Mouse (Mus musculus) heart, postnatal 25 days (tissue): Measurements from ENCODE around the gene Atxn2. TPM values are rescaled to one million over a fixed set of nuclear protein-coding genes. Genes with fewer than 3 reads are reported as not detected.

Experiments used
- DNase-seq: peaks from one replicate; pipeline ENCODE4 v3.0.0; 2022; ENCODE audit warnings: low spot score
- intact Hi-C: fragments of 180-260 bp; cut with DNase I; formaldehyde crosslinking; loops from one replicate; pipeline ENCODE4 v1.15.1; 2025
- total RNA-seq, 2 experiments: library from RNA; stranded (reverse); gene quantifications; 2 replicates each; pipeline ENCODE4 v1.2.3; 2021

Atxn2 gene
- total RNA-seq, 2 experiments from 2014 or later = 148 to 159 TPM

DNA sequence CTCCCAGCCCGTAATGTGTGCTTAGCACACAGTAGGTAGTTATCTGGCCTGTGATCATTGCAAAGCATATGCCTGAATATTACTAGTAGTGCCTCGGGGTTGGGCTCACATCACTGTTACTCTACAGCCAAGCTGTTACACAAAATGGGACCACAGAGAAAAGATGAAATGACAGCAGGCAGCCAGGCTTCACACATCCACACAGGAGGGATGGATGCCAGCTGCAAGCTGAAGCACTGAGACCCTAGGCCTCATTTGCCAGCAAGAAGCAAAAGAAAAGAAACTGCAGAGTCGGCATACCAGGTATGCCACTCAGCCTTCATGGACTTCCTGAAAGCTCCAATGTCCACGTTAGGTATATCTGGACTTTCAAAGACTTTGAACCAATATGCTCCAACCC lies 116.7 kb downstream of the Atxn2 start:
- DNase-seq = no peak
- intact Hi-C loops = no loop called here

DNA sequence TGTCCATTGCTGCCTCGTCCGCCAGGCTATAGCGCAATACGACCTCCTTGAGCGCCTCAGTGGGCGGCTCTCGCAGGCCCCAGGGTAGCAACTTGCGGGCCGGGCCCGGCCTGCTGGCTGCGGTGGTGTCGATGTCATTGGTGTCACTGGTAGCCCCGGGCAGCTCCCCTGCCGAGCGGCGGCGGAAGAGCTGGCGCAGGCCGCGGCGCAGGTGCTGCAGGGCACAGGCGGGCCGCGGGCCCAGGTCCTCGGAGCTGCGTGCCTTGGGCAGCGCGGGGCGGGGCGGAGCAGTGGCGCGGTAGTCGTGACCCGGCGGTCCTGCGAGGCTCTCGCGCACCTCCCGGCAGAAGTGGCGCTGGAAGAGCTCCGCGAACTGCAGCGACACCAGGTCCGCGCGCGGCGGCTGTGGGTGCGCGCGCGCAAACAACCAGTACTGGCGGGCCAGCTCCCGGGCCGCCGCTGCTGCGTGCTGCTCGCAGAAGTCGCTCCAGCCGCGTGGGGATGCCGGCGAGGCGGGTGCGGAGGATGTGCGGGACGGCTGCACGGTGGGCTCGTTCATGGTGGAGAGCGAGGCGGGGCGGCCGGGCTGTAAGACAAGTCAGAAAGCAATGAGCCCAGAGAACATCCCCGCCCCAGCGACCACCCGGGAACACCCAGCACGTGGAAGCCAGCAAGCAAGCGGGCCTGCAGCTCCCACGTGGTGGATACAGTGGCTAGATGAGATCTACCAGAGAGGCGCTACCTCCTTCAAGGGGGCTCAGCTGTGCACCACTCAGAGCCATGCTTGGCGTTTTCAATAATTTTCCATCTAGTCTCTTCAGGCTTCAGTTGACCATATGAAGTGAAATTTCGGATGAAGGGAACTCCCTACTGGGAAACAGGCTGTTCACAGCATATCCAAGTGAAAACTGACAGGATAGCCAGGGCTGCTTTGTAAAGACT lies 117.6 kb downstream of the Atxn2 start:
- intact Hi-C loops = no loop called here
- no peak for DNase-seq

DNA sequence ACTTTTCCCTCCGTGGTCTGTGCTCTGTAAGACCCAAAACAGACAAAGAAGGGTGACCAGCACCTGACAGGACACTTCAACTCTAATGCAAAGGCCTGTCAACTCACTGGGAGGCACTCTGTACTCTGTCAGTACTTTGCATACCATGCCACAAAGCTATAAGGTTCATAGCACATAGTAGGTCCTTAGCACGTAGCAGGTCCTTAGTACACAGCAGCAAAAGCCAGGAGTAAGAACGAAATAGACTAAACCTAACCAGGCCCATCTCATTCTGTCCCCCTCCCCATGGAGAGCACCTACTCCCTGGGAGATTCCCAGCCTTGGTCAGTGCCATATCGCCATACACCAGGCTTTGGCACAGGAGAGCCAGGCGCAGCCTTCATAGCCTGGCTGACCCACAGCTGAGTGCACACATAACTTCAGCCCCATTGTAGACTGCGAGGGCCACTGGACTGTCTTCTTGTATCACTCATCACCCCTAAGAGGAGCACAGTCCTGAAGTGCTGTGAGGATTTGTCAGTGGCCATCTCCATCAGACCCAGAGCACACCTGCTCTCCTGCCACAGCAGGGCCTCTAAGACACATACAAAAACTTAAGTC lies 120.0 kb downstream of the Atxn2 start:
- DNase-seq = no peak
- intact Hi-C loops = no loop called here

DNA sequence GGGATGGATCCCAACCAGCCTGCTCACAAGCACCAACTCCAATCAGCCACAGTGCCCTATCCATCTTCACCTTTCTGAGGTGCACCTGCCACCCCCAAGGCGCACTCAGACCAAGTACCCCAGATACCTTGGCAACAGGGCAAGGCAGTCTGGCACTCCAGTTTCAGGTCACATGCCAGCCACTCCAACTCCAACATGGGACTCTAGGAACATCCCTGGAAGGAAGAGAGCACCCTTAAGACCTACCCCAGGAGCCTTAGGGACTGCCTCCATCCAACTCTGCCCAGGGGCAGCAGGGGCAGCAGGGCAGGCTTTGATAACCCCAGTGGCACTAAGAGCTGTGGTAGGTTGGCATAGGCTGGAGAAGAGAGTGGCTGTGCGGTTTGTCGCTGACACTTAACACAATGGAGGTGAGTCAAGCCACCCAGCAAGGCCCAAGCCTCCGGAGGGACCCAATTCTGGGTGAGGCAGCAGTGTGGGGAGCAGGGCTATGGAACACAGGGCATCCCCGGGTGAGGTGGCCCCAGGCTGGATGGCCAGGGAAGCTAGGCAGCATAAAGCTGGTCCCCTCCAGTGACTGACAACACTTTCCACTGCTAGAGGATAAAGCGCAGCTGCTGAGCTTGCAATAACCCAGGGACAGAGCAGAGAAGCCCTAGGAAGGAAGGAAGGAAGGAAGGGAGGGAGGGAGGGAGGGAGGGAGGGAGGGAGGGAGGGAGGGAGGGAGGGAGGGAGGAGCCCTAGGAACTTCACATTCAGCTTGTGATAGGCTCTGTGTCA lies 121.4 kb downstream of the Atxn2 start:
- intact Hi-C loops = no loop called here
- no peak for DNase-seq

DNA sequence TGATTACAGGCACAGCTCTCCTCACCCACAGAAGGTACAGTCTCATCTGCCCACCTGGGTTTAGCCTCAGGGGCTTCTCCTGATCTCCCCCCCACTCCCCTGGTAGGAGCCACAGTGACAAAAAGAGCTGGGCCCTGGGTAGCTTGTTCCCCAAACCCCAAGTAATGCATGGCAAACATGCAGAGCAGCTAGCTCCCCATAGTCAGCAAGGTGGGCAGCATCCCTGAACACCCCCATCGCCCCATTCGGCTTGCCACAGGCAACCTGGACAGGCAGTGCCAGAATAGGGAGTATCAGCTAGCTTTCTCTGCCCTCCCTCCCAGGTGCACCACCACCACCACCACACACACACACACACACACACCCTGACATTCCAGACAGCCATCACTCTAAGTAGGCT lies 122.0 kb downstream of the Atxn2 start:
- DNase-seq = no peak
- intact Hi-C loops = no loop called here

DNA sequence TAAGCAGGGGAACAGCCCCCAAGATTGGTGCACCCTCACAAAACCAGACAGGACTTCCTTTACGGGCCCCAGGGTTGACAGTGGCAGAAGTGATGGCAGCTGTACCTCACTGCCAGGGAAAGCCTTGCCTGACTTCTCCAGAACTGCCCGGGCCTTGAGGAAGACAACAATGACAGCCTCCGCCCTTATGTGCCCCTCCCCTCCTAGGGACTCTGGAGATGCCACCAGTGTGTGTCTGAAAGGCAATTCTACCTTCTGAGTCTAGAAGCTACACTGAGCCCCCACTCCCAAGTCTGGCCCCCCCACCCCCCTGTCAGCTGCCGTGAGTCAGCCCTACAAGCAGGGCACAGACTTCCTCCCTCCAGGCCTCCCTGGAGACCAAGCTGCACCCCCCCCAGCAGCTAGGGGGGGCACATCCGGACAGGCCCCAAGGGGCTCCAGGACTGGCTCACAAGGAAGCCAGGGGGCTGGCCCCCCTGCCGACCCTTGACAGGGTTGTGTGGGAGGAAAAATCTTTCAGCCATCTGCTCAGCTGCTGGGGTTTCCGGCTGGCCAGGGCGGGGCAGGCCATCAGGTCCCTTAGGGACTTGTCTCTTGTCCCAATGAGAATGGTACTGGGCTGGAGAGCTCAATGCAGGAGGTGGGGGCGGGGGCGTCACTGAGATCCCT lies 122.6 kb downstream of the Atxn2 start:
- DNase-seq = peak; percentile 81
- intact Hi-C loops = no loop called here

DNA sequence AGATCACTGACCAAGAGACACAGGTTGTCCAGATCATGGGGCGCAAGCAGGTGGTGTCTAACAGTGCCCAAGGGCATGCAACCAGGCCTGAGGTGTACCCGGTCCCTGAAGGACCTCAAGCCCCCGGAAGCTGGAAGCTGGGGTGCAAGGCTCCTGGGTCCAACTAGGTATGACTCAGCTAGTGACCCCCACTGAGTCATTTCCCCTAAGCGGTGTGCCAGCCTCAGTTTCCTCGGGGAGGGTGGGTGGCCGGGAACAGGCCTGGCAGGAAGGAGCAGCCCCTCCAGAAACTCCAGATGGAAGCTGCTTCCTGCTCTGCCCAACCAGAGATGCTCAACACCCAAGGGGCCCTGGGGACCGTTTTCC lies 123.1 kb downstream of the Atxn2 start:
- intact Hi-C loops = no loop called here
- DNase-seq = no peak

DNA sequence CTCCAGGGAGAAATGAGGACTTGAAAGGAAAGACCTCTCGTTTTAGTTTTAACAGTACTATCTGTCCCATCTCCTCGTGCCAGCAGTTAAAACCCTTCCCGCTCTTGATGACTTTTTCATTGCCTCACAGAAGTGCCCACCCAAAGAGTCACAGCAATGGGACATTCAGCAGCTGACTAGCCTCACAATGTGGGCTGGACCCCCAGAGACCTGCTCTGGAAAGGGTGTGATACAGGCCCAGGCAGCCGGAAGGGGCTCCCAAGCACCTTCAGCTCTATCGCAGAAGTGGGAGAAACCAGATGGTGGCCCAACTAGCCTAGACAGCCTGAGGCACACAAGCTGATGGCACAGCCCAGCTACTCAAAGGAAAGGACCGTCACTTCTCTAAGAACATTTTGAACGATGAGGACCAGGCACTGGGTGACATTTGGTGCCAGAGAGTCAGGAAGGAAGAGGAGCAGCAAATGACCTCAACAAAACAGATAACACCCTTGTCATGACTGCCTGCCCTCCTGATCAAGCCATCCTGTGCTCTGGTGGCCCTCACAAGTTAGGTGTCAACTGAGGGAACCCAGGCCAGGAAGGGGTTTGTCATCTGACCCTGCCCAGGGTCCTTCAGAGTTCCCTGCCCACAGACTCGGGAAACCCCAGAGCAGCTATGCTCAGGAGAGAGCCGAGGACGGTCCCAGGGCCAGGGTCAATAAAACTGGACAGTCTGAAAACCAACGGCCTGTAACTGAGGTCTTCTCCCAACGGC lies 124.0 kb downstream of the Atxn2 start:
- DNase-seq = no peak
- intact Hi-C loops = no loop called here

DNA sequence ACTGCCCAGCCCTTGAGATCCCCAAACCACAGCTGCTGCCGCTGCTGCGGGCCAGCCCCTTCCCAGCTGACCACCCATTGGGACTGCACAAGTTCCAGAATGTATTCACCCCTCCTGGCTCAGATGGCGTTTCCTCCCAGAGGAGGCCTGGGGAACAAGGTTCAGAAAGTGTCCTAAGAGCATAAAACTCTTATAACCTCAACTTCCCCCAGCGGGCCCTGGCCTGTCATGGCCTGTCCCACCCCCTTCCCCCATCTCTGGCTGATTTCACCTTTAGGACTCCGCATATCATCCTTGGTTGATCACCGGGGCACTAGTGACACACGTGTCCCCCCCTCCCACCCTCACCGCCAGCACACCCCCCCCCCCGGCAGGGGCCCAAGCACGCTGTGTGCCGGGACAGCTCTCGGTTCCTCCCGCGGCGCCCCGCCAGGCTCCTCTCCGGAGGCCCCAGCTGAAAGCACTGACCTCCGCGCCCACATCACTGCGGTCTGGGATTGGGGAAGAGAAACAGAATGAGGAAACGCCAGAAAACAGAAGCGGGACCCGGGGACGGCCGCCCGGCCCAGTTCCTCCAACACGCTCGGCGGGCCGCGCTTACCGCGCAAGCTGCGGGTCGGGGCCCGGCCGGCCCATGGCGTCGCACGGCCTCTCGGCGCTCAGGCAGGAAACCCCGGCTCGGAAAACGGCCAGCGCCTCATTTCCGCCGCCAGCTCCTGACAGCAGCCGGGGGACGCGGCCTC lies 125.0 kb downstream of the Atxn2 start:
- DNase-seq = no peak
- intact Hi-C loops = no loop called here

DNA sequence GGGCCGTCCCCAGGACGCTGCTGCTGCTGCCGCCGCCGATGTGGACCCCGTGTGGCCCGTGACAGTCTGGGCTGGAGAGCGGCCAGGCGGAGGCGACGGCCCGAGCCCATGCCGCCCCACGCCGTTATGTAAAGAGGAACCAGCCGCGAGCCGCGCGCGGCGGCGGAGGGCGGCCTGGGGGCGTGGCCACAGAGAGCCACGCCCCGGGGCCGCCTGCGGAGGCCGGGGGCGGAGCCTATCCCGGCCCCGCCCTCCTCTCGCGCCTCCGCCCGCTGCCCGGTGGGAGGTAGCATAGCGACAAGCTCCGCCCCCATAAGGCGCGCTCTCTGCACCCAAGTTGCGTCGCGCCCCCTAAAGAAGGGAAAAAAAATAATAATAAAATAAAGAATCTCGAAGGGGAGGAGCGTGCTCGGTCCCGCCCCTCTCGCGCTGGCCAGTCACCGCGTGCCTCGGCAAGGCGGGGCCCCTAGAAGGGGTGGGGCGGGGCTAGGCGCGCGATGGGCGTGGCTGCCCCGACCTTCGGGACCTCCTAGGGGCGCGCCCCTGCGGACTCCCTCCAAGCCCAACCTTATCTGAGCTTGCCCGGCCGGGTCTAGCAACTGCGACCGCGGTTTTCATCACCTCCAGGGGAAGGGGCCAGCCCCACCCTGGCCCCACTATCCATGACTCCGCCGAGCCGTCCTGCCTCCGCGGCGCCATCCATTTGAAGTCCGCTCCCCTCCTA lies 125.7 kb downstream of the Atxn2 start:
- intact Hi-C loops = no loop called here
- DNase-seq = peak; percentile 91

DNA sequence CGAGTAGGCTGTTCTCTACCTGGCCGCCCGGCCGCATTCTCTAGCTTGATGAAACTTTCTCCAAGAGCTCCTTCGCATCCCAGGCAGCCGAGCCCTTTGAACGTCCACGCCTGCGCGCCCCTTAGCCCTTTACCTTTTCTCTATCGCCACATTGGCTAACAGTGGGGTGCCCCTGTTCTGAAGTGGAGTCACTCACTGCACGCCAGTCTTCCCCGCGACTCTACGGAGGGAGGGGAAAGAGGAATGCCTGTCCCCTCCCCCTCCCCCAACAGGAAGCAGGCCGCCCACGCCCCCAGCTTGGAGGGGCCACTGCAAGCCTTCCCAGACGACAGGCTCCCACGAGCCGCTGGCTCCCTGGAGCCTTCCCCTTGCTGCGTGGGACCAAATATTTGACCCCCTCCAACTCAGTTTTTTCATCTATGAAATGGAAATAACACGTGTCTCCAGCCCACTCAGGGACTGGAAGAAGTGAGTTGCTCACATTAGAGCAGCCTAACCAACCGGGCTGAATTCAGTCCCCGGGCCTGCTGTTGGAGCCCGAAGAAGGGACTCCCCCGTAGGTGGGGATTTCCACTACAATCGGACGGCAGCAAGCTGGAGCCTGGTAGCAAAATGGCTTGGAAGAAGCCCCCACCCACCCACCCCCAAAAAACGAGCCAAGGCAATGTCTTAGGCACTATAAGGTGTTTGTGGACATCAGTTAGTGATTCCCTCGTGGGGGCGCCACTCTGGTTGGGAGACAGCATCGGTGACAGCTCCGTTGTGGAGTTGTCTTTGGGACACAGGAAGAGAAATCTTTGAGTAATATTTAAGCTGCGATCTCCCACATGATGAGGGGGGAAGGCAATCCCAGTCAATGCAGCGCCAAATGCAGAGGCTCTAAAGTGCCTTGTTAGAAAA lies 126.6 kb downstream of the Atxn2 start, which contains the start of gene Sh2b3:
Sh2b3 (minus strand) TSS at position 206 of the 900 bp plus-strand sequence.
- intact Hi-C loops = no loop called here
- peak; percentile 61 for DNase-seq

DNA sequence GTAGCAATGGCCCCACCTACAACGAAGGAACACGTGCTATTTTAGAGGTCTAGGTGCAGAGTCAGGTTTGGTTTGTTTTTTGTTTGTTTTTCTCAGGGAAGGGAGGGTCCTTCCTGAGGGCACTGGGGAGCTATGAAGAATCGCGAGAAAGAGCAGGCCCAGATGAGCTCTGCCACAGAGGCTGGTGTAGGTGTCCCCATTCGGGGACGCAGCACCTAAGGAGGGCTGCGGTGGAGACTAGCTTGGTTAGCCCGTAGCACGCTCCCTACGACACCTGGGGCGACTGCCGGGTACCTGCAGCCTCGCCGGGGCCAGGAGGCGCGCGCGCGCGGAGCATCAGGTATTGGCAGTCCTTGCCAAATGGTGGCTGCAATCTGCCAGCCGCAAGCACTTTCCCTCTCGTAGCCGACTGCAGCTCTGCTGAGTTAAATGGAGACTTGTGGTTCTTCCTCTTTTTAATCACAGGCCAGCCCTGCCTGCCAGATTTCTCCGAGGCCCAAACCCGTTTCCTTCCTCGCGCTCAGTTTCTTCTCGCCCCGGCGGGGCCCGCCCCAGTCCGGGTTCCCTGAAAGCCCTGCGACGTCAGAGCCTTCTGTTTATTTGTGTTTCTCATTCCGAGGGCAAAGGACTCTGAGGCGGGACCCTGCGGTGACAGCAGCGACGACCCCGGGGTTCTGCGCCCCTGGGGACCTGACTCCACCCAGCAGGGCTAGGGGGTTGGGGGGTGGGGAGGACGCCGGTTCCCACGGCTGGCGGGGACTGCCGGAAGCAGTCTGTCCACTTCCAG lies 127.4 kb downstream of the Atxn2 start:
- peak; percentile 65 for DNase-seq
- intact Hi-C loops = no loop called here

DNA sequence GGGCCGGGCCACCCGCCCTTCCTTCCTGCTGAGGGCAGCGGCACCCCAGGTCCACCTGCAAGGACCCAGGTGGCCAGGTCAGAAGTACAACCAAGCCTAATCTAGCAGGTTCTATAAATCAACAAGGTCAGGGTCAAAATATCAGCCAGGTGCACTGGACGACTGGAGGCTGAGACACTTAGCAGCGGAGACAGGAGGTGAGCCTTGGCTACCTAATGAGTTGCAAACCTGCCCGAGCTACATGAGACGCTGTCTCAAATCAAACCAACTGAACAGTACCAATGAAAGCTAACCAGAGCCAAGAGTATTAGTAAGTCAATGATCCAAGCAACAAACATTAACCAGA lies 128.0 kb downstream of the Atxn2 start:
- intact Hi-C loops = no loop called here
- DNase-seq = no peak

DNA sequence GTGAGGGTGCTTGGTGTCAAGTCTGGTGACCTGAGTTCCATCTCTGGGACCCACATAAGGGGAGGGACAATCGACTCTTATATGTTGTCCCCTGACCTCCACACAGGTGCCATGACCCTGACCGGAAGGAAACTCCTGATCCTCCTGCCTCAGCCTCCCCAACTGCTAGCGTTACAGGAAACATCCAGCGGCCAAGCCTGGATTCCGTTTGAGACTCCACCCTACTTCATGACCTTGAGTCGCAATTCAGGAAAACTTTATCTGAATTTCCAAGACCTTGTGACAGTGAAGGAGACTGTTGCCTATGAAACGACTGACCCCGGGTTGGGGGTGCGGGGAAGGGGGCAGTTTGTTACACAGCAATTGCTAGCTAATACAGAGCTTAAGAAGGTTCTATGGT lies 130.4 kb downstream of the Atxn2 start:
- intact Hi-C loops = loop anchor here (5.0 to 10.0 kb wide), 2 partner anchors 47 to 129 kb away; partner anchors contain the start of gene Atxn2
- DNase-seq = no peak

DNA sequence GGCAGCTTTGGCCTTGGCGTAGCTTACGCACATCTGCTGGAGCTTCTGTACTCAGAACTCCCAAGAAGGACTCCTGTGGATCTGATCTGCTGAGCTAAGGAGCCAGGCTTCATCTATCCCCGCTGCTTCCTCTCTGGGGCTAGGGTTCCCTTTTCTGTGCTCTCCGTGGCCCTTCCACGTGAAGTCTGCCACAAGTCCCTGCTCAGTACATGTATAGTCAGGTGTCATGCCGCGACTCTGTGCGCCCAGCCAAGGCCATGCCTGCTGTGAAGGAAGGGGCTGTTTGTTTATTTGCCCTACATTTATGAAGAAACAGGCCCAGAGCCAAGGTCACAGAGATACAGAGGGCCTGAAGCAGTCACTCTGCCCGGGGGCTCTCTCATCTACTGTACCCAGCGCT lies 130.8 kb downstream of the Atxn2 start:
- no peak for DNase-seq

DNA sequence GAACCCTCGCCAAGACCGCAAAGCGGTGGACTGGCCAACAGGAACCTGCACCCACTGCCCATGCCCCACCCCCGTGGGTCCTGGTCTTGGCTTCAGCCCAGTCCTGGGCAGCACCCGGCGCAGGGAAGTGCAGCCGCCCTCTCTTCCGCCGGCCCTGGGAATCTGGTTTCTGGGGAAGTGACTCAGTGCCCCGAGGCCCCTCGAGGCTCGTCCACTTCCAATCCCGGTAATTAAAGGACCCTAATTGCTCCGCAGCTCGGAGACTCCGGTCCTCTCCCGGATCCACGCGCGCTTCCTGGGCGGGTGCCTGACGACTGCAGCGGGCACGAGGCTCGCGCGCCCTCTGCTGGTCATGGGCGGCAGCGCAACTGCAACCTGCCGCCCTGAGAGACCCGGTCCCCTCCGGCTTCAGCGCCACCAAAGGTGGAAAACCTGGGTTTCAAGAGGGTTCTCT lies 131.6 kb downstream of the Atxn2 start:
- intact Hi-C loops = loop anchor here (1.0 to 10.0 kb wide), 3 partner anchors 27 to 130 kb away; partner anchors contain the start of gene Atxn2
- DNase-seq = peak; percentile 70

More for the DNA sequence above, 130.8 kb downstream of the Atxn2 start:
- intact Hi-C loops = loop anchor here (1.0 to 10.0 kb wide), 3 partner anchors 27 to 130 kb away; partner anchors contain the start of gene Atxn2
